Mouse (Mus musculus): Measurements from ENCODE around the gene Serpinf2.

Serpinf2 gene

DNA sequence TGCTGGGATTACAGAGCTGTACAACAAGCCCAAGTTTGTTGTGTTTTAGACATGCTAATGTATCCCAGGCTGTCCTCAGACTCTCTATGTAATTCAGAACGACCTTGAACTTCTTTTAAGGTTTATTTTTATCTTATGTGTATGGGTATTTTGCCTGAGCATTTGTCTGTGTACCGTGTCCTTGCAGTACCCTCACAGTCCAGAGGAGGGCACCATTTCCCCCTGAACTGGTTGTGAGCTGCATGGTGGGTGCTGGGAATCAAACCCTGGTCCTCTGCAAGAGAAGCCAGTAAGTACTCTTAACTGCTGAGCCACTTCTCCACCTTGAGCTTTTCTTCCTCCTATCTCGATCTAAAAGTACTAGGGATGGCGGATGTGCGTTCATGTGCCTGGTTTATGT is 5.3 kb downstream of the Serpinf2 start:
- no peak for DNase-seq (ENCODE audit: extremely low read depth, low read depth, low spot score)

DNA sequence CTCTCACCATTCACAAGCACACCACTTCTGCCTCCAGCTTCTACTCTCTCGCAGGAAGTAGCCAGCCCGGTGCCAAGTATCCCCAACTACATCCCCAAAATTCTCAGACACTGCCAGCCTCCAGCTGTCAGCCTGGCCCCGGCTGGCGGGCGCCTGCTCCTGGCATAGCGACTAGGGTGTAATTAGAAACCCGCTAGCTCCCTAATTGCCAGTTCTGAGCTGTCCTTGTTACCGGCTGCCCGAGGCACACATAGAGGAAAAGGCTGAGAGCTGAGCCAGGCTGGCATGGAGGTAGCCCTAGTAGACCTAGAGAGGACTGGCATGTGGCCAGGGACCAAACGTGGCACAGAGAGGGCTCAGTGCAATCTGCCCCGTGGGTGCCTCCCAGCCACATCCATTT is 8.1 kb downstream of the Serpinf2 start:
- no peak for DNase-seq (ENCODE audit: extremely low read depth, low read depth, low spot score)

DNA sequence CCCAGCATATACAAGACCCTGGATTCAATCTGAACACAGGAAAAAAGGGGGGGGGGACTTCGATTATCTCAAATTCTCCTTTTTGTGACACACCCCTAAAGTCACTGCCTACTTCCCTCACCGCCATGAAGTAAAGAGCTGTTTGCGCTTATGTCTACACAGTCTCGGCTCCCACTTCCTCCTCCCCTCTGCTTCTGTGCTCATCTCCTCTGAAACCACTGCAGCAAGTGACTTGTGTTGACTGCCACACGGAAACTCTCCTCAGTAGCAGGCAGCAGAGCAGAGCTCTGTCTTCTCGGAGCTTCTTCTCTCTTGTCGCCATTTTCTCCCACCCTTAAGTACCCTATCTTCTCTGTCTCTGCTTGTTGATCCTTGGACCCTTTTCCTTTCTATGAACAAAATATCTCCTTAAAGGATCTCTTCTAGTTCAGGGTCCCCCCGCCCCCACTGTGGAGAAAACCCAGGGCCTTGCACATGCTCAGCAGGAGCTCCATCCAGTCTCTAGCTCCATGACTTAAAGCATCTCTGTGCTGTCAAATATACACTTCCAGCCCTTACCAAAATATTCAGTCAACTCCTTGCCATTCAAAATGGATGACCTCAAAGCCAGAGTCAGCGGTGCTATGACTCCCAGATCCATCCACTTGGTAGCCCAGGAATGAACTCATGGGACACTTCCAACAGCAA is 10.2 kb downstream of the Serpinf2 start:
- no peak for DNase-seq (ENCODE audit: extremely low read depth, low read depth, low spot score)

DNA sequence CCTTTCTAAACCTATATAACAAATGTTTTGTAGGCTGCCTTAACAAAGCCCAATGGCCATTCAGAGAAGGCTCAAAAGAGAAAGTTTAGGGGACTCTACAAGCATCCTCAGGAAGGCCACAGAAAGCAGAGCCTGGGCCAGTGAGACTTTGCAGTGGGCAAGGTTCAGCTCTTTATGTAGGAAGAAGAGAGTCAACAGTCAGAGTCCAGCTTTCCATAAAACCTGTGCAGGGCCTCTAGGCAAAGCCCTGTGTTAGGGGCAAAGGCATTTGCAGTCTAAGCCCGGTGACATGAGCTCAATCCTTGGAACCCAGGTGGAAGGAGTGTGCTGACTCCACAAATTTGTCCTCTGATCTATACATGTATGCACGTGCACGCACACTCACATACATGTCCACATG is 14.9 kb downstream of the Serpinf2 start:
- DNase-seq (ENCODE audit: extremely low read depth, low read depth, low spot score), result no peak

DNA sequence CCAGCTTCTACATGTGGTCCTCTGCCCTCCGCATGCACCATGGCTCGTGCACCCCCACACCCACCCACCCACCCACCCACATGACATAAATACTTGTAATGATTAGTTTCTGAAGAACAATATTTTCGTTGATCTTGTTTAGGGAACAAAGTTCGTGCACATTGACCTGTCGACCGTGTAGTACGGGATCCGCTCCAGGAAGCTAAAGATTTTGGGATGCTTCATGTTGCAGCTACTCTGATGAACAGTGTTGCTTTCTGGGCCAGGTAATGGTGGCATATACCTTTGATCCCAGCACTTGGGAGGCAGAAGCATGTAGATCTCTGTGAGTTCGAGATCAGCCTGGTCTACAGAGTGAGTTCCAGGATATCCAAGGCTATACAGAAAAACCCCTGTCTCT is 15.4 kb downstream of the Serpinf2 start:
- DNase-seq (ENCODE audit: extremely low read depth, low read depth, low spot score), result no peak

DNA sequence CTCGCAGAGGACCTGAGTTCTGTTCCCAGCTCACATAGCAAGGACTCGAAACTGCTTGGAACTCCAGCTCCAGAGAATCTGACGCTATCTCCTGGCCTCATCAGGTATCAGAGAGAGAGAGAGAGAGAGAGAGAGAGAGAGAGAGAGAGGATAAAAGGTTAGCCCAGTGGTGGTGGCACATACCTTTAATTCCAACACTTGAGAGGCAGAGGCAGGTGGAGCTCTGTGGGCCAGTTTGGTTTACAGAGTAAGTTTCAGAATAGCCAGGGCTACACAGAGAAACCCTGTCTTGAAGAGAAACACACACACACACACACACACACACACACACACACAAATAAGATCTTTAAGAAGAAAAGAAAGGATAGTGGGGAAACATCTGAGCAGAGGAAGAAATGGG is 16.3 kb downstream of the Serpinf2 start:
- DNase-seq (ENCODE audit: extremely low read depth, low read depth, low spot score), result no peak

DNA sequence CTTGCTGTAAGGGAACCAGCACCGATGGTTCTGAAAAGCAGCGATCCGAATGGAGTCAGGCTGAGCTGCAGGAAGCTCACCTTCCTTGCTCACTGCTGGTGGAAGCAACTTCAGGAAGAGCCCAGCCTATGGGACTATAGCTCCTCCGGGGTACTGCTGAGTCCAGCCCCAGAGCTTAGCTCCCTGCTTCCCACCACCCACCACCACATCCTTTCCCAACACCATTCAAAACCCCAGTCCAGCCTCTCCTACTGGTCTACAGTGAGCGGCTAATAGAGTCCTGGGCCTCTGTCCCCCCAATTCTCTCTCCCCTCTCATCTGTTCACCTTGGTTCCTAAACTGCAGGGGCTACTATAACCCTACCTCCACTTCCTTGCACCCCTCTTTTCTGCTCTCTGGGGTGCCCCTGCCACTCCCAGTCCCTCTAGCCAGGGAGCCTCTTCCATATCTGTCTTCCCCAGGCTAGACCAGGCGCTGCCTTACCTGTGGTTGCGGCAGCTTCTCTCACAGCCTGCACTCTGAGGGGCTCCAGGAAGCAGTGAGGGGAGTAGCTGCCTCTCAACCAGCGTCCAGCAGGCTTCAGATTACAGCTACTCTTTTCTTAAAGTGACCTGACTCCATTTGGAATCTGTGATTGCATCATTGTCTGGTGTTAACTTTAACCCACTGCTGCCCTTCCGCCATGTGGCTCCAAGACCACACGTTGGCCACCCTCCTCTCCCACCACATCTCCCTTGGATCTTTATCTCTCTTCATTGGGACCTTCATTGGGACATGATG is 17.2 kb downstream of the Serpinf2 start, which contains the start of gene Serpinf1:
Gene Serpinf1, minus strand, starts transcription at position 689 of the 780 bp plus-strand sequence.
- DNase-seq (ENCODE audit: extremely low read depth, low read depth, low spot score), result no peak

DNA sequence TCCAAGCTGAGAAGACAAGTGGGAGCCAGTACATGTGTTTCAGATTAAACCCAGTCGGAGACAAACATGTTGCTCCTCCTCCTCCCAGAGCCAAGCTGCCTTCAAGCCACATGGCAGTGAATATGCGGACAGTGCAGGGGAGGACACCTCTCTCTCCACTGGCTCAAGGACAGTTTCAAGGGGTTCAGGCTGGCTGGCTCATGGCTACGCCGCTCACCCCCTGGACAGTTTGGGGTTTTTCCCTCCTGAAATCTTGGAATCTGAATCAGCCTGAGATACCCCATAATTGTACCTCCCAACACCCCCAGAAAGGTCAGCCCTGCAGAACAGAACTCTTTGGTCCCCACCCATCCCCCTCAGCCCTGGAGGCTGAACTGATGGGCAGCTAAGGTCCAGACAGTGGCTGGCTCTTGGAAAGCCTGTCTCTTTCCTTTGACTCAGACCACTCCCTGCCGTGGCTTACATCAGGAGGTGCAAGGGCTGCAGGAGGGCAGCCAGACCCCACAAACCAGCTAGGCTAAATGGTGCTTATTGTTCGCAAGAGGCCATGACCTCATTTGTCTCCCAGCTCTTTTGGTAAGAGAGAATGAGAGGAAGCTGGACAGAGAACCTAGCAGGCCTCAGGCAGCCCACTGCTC is 17.9 kb downstream of the Serpinf2 start:
- no peak for DNase-seq (ENCODE audit: extremely low read depth, low read depth, low spot score)

DNA sequence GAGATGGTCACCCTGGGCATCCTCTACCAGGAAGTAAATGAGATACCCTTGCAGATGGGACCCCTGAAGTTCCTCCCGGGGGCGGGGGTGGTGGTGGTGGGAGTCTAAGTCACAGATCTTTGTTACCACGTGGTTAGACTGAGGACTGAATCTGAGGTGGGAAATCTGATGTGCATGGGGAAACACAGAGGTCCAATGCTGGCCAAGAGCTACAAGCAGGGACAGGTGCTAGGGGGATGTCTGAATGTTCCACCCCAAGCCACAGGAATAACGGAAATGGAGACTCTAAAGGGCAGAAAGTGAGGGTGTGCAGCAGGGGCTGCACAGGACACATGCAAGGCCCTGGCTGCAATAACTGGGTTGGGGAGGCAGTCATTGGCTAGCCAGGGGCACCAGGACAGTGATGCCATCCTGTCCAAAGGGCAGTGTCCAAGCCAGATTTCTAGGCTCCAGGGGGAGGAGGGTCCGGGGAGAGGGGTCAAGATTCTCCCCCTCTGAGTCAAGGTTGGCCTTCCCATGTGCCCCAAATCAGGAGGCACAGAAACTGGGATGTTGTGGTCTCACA is 18.5 kb downstream of the Serpinf2 start:
- DNase-seq (ENCODE audit: extremely low read depth, low read depth, low spot score), result no peak

DNA sequence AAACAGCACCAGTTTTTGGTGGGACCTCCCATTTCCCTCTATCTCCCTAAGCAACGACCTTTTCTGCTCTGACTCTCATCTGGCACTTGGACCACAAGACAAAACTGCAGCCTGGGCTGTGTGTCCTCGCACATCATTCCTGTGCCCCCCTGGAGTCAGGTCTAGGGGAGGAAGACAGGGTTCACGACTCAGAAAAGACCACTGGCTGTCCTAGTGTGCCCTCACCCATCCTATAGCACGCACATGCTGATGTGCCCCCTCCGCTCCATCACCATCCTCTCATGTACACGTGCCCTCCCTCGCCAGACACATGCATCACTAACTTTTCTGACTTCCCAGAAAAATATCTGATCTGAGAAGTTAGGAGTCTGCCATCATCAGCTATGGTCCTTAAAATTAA is 19.4 kb downstream of the Serpinf2 start:
- DNase-seq (ENCODE audit: extremely low read depth, low read depth, low spot score), result no peak

DNA sequence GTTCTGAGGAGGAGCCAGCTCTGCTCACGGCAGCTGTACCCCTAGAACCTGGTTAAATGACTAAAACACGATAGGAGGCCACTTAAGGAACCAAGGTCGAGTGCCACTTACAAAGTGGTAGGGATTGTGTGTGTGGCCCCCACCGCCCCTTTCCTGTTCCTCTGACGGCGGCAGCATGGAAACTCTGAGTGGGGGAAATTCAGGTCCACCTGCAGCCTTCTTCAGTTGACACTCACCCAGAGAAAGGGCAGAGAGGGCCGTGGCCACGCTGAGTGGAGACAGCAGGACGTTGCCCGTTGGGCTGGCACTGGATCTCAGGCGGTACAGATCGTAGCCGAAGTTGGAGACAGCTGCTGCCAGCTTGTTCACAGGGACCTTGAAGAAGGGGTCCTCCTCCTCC is 23.4 kb downstream of the Serpinf2 start:
- DNase-seq (ENCODE audit: extremely low read depth, low read depth, low spot score), result no peak

DNA sequence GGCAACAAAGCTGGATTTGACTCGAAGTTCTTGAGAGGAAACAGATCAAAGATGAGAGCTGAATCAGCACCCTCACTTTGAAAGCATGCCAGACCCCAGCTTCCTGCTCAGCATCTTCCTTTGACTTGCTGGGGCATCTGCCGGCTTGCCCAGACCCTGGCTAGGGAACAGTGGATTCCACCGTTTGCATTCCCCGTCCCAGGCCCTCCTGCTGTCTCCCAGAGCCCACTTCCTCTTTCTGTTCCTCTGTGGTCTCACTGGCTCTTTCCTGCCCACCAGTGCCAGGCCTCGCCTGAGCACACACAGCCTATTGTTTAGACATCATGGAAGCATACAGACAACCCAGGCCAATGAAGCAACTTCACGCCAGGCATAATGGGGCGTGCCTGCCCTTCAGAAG is 24.3 kb downstream of the Serpinf2 start:
- DNase-seq (ENCODE audit: extremely low read depth, low read depth, low spot score), result no peak

DNA sequence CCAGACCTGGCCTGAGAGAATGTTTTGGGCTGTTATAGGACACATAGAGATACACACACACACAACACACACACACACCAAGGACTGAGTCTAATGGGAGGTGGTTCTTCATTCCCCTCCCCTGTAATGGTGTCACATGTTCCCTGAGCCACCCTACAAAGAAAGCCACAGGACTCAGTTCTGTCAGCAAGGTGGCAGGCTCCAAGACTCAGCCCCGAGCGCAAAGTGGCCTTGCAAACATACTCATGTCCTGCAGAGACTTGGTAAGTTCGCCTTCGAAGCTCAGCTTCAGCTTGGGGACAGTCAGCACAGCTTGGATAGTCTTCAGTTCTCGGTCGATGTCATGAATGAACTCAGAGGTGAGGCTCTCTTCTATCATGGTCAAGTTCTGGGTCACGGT is 28.8 kb downstream of the Serpinf2 start:
- no peak for DNase-seq (ENCODE audit: extremely low read depth, low read depth, low spot score)

DNA sequence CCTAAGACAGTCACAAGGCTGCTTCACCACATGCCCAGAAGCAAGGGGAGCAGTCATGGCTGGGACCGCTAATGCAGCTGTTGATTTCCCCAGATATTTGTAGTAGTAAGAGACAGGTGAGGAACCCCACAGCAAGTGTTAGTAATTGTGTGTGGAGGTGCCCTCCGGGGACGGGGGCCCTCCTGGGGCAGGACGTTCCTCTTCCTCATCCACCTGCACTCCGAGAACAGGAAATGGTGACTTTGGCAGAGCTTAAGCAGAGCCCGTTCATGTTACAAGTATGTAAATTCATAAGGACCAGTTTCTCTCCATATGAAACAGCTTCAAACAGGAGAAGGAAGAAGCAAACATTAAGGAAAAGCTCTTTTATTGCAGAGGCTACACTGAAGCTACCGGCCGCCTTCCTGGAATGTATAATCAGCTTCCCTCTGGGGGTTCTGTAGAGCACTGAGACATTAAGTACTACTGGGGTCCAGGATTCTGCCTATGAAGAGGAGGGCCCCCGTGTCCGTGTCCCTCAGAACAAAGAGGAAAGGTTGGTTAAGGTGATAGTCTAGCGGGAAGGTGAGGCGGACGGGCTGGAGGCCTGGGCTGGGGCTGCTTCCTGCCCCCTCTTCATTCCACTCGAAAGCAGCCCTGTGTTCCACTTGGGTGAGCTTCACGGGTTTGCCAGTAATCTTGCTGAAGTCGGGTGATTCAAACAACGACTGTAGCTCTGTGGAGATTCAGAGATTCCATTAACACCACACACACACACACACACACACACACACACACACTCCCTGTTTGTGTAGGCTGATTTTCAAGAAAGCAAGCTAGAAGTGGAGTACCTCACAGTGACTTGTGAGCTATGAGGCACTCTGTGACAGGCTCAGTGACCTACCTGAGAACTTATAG is 29.5 kb downstream of the Serpinf2 start:
- no peak for DNase-seq (ENCODE audit: extremely low read depth, low read depth, low spot score)

DNA sequence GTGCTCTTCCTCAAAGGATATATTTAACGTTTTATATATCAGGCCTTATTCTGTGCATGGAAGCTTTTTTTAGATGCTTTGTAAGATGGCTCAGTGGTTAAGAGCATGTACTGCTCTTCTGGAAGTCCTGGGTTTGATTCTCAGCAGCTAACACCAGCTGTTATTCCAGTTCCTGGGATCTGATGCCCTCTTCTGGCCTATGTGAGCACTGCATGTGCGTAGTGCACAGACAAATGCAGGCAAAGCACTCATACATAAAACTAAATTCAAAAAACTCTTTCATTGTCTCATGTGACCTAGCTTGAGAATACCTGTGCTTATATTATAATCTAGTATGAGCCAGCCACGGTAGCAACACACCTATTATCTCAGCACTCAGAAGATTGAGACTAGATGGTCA is 32.5 kb downstream of the Serpinf2 start:
- no peak for DNase-seq (ENCODE audit: extremely low read depth, low read depth, low spot score)

DNA sequence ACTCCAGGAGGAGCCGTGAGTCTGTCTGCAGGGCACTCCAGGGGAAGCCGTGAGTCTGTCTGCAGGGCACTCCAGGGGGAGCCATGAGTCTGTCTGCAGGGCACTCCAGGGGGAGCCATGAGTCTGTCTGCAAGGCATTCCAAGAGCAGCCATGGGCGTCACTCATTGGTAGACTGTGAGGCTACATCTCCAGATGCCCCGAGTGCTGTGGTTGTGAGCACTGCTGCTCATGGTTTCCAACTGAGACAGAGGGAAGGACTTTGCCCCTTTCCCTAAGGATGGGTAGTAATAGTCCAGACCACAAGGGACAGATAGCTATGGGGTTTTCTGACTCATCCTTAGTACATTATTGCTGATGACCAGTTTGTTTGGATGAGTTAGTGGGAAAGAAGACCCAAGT is 33.3 kb downstream of the Serpinf2 start:
- DNase-seq (ENCODE audit: extremely low read depth, low read depth, low spot score), result no peak

DNA sequence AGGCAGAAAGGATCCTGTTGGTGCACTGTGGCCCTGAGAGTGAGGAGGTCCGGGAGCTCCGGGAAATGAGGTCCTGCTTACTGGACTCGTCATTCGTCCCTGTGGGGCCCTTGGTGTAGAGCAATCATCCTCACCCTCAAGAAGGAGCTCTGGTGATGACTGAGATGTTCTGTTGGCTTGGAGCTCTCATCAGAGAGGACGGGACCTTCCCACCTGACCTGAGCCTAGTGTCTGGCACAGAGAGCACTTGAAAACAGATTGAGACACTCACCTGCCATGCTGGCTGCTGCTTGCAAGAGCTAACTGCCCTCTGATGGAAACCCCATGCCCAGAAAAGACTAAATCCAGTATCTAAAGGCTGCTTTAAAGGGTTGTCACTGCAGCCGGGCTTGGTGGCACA is 34.6 kb downstream of the Serpinf2 start:
- no peak for DNase-seq (ENCODE audit: extremely low read depth, low read depth, low spot score)

DNA sequence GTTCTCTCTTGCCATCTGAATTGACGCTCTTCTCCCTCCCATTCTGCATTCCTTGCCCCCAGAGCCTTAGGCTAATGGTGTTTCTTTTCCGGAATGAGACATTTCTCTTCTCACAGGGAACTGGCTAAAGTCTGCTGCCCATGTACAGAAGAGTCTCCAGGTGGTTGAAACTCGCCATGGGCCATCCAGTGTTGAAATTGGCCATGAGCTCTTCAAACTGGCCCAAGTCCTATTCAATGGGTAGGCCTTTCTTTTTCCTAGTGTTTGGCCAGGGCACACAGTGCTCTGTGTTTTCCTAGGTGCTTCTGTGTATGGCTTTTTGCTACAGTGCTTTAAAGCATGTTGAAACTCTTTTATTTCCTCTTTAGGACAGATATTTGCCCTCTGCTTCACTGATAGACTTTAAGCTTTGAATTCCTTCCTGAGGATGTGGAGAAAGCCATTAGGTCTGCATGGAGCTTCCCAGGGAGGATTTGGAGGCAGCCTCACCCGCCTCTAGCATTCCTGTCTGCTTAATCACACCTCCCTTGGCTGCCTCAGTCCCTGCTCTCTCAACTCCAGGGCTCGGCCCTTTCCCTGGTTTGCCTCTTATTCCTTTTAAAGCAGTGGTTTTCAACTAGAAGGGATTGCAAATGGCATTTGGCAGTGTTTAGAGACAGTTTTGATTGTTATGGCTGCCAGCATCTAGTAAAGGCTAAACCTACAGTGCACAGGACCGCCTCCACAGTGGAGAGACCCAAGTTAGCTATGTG is 35.9 kb downstream of the Serpinf2 start:
- no peak for DNase-seq (ENCODE audit: extremely low read depth, low read depth, low spot score)

DNA sequence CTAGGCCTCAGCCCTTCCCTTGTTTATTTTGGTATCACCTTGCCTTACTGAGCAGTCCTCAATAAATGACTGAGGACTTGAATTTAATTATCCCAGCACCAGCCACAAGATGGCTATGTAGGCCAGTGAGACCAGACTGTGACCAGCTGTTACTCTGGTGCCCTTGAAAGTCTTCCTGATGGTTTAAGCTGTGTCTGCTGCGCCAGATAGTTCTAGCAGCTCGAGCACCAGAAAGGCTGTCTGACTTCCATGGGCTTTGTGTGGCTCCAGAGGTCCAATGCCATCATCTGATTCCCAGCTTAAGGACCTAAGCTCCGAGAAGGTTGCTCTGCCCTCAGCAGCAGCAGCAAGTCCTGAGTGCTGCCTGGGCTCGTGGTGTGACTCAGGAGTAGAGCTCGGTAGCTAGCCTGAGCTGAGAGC is 37.1 kb downstream of the Serpinf2 start:
- no peak for DNase-seq (ENCODE audit: extremely low read depth, low read depth, low spot score)

DNA sequence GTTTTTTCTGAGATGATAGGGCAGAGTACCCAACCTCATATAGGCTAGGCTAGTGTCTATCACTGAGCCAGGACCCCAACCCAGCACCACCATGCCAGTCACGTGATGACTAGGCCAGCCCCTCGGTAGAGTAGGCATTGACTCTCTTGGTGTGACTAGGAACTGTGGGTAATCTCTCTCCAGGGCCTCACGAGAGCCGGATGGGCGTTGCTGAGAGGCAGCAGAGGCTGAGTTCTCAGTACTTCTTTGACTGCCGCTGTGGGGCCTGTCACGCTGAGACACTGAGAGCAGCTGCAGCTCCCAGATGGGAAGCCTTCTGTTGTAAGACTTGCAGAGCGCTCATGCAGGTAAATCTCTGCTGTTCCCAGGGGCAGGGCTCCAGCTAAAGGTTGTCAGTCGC is 39.3 kb downstream of the Serpinf2 start:
- no peak for DNase-seq (ENCODE audit: extremely low read depth, low read depth, low spot score)
